Mouse (Mus musculus) kidney, embryonic 16.5 days (tissue): ENCODE results near the gene Pla2g1b. TPM values are rescaled to one million over a fixed set of nuclear protein-coding genes. Genes with fewer than 3 reads are reported as not detected.
"Not testable (repeated sequence)": the region's sequence is repeated elsewhere in the genome, so short reads cannot be mapped to it uniquely, and the experiment has no call there.

Source experiments
- ATAC-seq: fragments of 200-750 bp; cut with Nextera tagmentation; 2 replicates; pipeline ENCODE4 v1.8.0; 2017; ENCODE audit warnings: moderate TSS enrichment; ENCODE audit not compliant: low FRiP score, low TSS enrichment
- H3K27ac ChIP-seq: fragments of 300-500 bp; sonication (generic); 2 replicates; pipeline ENCODE4 v1.5.1; 2014; ENCODE audit warnings: low read length
- H3K27me3 ChIP-seq: fragments of 300-500 bp; sonication (generic); 2 replicates; pipeline ENCODE4 v1.6.1; 2014; ENCODE audit warnings: low read length, control low read depth, mixed read lengths; ENCODE audit not compliant: insufficient read depth
- H3K36me3 ChIP-seq: fragments of 300-500 bp; sonication (generic); 2 replicates; pipeline ENCODE4 v1.6.1; 2014; ENCODE audit warnings: low read length, control low read depth, mixed read lengths; ENCODE audit not compliant: insufficient read depth
- H3K4me1 ChIP-seq: fragments of 300-500 bp; sonication (generic); 2 replicates; pipeline ENCODE4 v1.6.1; 2014; ENCODE audit warnings: low read length, control low read depth, mixed read lengths; ENCODE audit not compliant: insufficient read depth
- H3K4me2 ChIP-seq: fragments of 300-500 bp; sonication (generic); replicated peaks from 2 replicates; pipeline ENCODE4 v1.6.1; 2014; ENCODE audit warnings: low read depth, low read length
- H3K4me3 ChIP-seq: fragments of 300-500 bp; sonication (generic); 2 replicates; pipeline ENCODE4 v1.5.1; 2014; ENCODE audit warnings: mild to moderate bottlenecking, low read length
- H3K9ac ChIP-seq: fragments of 300-500 bp; sonication (generic); replicated peaks from 2 replicates; pipeline ENCODE4 v1.6.1; 2014; ENCODE audit warnings: low read length
- H3K9me3 ChIP-seq: fragments of 300-500 bp; sonication (generic); 2 replicates; pipeline ENCODE4 v1.6.1; 2016; ENCODE audit warnings: low read length, control low read depth
- WGBS: fragments of 180-500 bp; shearing (Covaris S2); extraction: QIAGEN DNeasy Blood & Tissue Kit; methylation state at CpG from one replicate; pipeline ENCODE4 v1.1.7; 2014; 5-methylcytosine and 5-hydroxymethylcytosine counted together
- polyA plus RNA-seq: library from polyadenylated mRNA; unstranded; fragments of >200 nt; fragmentation: Nextera tagmentation; extraction: Ambion mirVana; gene quantifications from 2 replicates; pipeline ENCODE4 v1.2.1, GENCODE M21; 2015

Gene Pla2g1b
- polyA plus RNA-seq, 1 experiment from 2014 or later = 0.94 TPM

- peak overlapping the region; percentile 84 for H3K9ac ChIP-seq
- H3K4me1 ChIP-seq = peaks cover 38% of the 10 kb centered on the region
- no peaks in the 10 kb centered on the region for H3K36me3 ChIP-seq
- peak overlapping the region; percentile 100 for H3K27ac ChIP-seq
- peak overlapping the region; percentile 73 for H3K4me2 ChIP-seq
- no peaks in the 10 kb centered on the region for H3K9me3 ChIP-seq
- H3K4me3 ChIP-seq = peak overlapping the region; percentile 51
- no peaks in the 10 kb centered on the region for H3K27me3 ChIP-seq
- under 1% methylated on average over 38 of the region's 39 CpGs for WGBS
- peak; percentile 68 for ATAC-seq
Observed at GRCm38 (mm10) chr5:115488841-115489698, 23.0 kb downstream of the Pla2g1b start.

DNA sequence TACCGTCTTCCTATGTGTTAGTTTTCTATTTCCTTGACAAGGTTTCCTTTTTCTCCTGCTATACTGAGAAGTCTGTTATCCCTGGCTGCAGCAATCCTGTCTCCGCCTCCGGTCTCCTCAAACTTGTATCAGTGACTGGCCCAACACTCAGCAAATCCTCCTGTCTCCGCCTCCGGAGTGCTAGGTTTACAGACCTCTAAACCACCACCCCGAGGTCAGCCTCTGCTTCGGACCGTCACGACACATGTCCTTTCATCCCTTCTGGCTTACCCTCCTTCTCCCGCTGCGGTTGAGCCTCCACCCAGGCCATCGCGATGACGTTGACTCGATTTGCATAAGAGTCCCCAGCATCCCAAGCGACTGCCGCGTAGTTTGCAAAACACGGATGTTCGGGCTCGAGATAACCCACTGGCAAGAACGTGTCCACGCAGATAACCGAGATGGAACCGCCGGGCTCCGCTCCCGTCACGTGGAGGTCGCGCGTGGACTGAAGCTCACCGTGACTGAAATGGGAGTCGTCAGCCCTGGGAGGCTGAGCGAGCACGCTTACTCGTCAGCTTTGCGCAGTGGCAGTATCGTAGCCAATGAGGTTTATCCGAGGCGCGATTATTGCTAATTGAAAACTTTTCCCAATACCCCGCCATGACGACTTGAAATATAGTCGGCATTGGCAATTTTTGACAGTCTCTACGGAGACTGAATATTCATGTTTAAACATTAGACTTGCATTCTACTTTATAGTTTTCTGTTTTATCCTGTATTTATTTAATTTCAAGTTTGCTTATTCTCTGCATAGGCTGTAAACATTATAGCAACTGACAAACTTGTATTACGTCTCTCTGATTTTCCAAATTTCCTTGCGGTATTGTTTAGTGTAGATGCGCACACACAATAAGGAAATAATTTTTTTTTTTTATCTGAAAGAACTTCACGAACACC lies 23.9 kb downstream of the Pla2g1b start:
- Histone ChIP-seq H3K27ac (peak overlapping the region; percentile 100), H3K36me3 (no peaks in the 10 kb centered on the region), H3K9ac (peak overlapping the region; percentile 90), H3K9me3 (no peaks in the 10 kb centered on the region), H3K4me3 (peak overlapping the region; percentile 51), H3K27me3 (no peaks in the 10 kb centered on the region), H3K4me1 (peaks cover 33% of the 10 kb centered on the region), H3K4me2 (peak overlapping the region; percentile 73)
- ATAC-seq = peak; percentile 82
- WGBS = under 1% methylated on average over 50 of the region's 50 CpGs

- Histone ChIP-seq H3K36me3 (no peaks in the 10 kb centered on the region), H3K27ac (peak overlapping the region; percentile 35; the same call in 1 of the 2 replicates), H3K9me3 (no peaks in the 10 kb centered on the region), H3K27me3 (no peaks in the 10 kb centered on the region), H3K9ac (no peak overlapping the region), H3K4me1 (peaks cover 32% of the 10 kb centered on the region), H3K4me3 (no peak overlapping the region), H3K4me2 (peak overlapping the region; percentile 19)
- 9% methylated on average over 8 of the region's 8 CpGs for WGBS
- ATAC-seq = no peak
Observed at GRCm38 (mm10) chr5:115490638-115491000, 24.6 kb downstream of the Pla2g1b start.

DNA sequence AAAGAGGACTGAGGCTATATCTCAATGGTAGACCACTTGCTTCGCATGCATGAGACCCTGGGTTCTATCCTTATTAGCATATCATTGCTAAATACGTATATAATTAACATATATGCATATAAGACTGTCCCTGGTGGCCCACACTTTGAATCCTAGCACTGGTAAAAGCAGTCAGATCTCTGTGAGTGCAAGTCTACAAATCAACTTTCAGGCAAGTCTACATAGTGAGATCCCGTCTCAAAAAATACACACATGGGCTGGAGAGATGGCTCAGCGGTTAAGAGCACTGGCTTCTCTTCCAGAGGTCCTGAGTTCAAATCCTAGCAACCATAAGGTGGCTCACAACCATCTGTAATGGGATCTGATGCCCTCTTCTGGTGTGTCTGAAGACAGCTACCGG lies 25.0 kb downstream of the Pla2g1b start:
- Histone ChIP-seq H3K4me3 (no peak overlapping the region), H3K4me2 (peak overlapping the region; percentile 19), H3K27ac (no peak overlapping the region), H3K4me1 (peaks cover 28% of the 10 kb centered on the region), H3K36me3 (no peaks in the 10 kb centered on the region), H3K27me3 (no peaks in the 10 kb centered on the region), H3K9ac (no peak overlapping the region), H3K9me3 (no peaks in the 10 kb centered on the region)
- ATAC-seq = no peak
- 31% methylated on average over 5 of the region's 5 CpGs for WGBS

GRCm38 (mm10) chr5:115491771-115492322 lies 25.8 kb downstream of the Pla2g1b start:
- H3K4me3 ChIP-seq = peak overlapping the region; percentile 36
- no peaks in the 10 kb centered on the region for H3K9me3 ChIP-seq
- peaks cover 25% of the 10 kb centered on the region for H3K4me1 ChIP-seq
- H3K4me2 ChIP-seq = peak overlapping the region; percentile 66
- peak overlapping the region; percentile 62 for H3K9ac ChIP-seq
- no peaks in the 10 kb centered on the region for H3K36me3 ChIP-seq
- 0 out of 2 replicates have a peak overlapping the region, but pooled peaks have one; percentile 34 for H3K27ac ChIP-seq
- 0 out of 2 replicates have a peak, but pooled peaks have one; percentile 5 for ATAC-seq
- 1% methylated on average over 28 of the region's 28 CpGs for WGBS
- no peaks in the 10 kb centered on the region for H3K27me3 ChIP-seq

GRCm38 (mm10) chr5:115492711-115493335 lies 26.8 kb downstream of the Pla2g1b start:
- no peak for ATAC-seq
- no peak overlapping the region for H3K4me3 ChIP-seq
- H3K27ac ChIP-seq = no peak overlapping the region
- H3K4me2 ChIP-seq = no peak overlapping the region
- H3K36me3 ChIP-seq = no peaks in the 10 kb centered on the region
- no peaks in the 10 kb centered on the region for H3K9me3 ChIP-seq
- WGBS = 54% methylated on average over 6 of the region's 6 CpGs
- H3K27me3 ChIP-seq = no peaks in the 10 kb centered on the region
- no peak overlapping the region for H3K9ac ChIP-seq
- H3K4me1 ChIP-seq = peaks cover 25% of the 10 kb centered on the region

DNA sequence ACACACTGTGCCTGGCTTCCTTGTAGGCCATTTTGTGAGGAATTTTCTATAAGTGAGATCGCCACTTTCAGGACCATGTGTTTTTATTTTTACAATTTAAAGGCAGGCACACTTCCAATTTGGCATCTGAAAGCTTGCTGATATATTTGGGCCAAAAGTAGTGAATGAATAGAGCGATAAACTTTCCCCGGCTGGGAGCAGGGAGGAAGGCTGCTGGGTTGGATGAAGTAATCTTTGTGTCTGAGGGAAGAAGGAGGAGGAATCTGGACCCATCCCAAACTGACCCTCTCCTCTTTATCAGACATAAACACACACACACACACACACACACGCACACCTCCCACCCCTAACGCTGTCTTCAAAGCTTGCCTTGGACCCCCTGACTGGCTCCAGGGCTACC lies 27.4 kb downstream of the Pla2g1b start:
- H3K9me3 ChIP-seq = no peaks in the 10 kb centered on the region
- H3K4me1 ChIP-seq = peaks cover 24% of the 10 kb centered on the region
- no peak overlapping the region for H3K4me3 ChIP-seq
- H3K36me3 ChIP-seq = no peaks in the 10 kb centered on the region
- no peak overlapping the region for H3K27ac ChIP-seq
- no peak overlapping the region for H3K9ac ChIP-seq
- no peak for ATAC-seq
- H3K4me2 ChIP-seq = no peak overlapping the region
- WGBS = 56% methylated on average over 5 of the region's 5 CpGs
- H3K27me3 ChIP-seq = no peaks in the 10 kb centered on the region

DNA sequence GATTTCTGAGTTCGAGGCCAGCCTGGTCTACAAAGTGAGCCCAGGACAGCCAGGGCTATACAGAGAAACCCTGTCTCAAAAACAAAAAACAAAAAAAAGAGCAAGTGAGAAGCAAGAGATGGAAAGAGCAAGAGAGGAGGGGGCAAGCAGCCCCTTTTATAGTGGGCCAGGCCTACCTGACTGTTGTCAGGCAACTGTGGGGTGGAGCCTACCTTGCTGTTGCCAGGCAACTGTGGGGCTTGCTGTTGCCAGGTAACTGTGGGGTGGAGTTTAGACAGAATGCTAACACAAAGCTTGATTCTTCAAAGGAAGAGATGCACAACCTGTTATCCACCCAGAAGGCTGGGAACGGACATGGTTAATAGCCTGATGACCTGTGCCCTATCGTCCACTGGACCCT lies 29.6 kb downstream of the Pla2g1b start:
- not testable (repeated sequence) for H3K4me3 ChIP-seq, H3K36me3 ChIP-seq, ATAC-seq, H3K4me2 ChIP-seq, H3K9me3 ChIP-seq, H3K27me3 ChIP-seq, H3K27ac ChIP-seq, H3K9ac ChIP-seq
- 85% methylated on average over 3 of the region's 3 CpGs for WGBS
- peaks cover 22% of the 10 kb centered on the region for H3K4me1 ChIP-seq

DNA sequence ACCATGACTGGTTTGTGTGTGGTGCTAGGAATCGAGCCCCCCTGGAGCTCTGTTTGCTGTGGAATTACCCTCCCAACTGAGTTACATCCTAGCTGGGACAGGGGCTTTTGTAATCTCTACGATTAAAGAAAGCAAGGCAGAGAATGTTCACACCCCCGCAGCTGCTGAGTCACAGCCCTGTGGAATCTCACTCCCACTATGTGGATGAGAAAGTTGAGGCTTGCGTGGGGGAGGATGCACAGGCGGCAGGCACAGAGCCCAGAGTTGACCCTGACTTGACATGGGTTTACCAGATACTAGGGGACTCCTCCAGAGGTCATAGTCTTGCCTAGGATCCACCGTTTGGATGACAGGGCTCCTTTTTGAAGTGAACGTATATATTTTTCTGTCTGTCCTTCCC lies 31.0 kb downstream of the Pla2g1b start:
- no peak overlapping the region for H3K4me2 ChIP-seq
- no peaks in the 10 kb centered on the region for H3K36me3 ChIP-seq
- WGBS = 65% methylated on average over 7 of the region's 7 CpGs

More for the DNA sequence above, 31.0 kb downstream of the Pla2g1b start:
- ATAC-seq = no peak
- Histone ChIP-seq H3K9me3 (no peaks in the 10 kb centered on the region), H3K9ac (no peak overlapping the region), H3K27ac (no peak overlapping the region), H3K27me3 (no peaks in the 10 kb centered on the region), H3K4me3 (no peak overlapping the region), H3K4me1 (peaks cover 9% of the 10 kb centered on the region)
